Mouse (Mus musculus) ZHBTc4 (cell line): ENCODE data around the gene Dhrs13.

Source experiments
- DNase-seq: peaks from one replicate; pipeline ENCODE4 v3.0.0-alpha.2; 2011; ENCODE audit warnings: low read depth, low spot score

The Dhrs13 gene

DNA sequence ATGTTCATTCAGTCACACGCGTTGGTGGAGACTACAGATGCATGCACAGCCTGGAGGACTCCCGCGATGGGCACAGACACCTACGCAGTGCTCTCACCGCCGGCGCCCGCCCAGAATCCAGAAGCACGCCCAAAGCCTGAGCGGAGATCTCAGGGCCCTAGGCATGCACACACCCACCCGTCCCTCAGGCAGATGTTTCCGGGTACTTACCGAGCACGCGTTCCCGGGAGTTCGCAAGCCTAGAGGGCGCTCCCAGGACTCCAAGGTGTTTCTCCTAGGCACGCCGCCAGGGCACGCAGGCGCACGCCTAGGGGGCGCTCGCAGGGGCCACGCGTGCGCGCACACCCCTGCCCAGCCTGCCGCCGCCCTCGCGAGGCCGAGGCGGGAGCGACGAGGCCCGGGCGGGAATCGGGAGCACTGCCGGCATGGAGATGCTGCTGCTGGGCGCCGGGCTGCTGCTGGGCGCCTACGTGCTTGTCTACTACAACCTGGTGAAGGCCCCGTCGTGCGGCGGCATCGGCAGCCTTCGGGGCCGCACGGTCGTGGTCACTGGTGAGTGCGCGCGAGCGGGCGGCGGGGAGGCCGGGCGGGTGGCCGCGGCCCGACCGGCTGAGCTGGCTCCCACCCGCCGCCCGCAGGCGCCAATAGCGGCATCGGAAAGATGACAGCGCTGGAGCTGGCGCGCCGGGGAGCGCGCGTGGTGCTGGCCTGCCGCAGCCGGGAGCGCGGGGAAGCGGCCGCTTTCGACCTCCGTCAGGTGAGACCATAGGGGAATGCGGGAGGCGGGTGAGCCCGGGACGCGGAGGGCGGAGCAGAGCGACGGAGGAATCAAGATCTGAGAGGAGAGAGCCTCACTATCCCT lies at the start of gene Dhrs13:
TSS of gene Dhrs13 (plus strand) at position 334 of the 862 bp plus-strand sequence.
- peak; percentile 98 for DNase-seq

DNA sequence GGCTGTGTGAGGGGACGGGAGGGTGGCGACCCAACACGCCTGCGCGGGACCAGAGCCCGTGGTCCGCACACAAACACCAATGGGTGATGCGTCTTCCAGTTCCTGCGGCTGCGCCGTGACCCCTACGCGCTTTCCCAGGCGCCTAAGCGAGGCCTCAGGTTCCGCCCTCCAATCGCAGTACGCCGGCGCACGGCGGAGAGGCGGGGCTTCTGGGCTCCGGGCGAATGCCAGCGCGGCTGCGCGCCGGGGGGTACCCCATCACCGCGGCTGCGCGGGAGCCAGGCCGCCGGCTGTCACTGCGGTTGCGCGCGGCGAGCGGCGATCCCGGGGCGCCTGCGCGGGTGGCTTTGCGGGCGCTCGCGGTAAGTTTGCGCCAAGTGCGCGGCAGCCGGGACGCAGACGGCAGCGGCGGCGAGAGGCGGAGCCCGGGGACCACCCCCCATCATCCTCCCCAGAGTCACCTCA lies 49.6 kb upstream of the Dhrs13 start, which contains the start of gene Phf12:
TSS of gene Phf12 (plus strand) at position 314 of the 465 bp plus-strand sequence.
- DNase-seq, result peak; percentile 100

GRCm38 (mm10) chr11:77983191-77983936 lies 48.7 kb upstream of the Dhrs13 start:
- DNase-seq, result peak; percentile 48

DNA sequence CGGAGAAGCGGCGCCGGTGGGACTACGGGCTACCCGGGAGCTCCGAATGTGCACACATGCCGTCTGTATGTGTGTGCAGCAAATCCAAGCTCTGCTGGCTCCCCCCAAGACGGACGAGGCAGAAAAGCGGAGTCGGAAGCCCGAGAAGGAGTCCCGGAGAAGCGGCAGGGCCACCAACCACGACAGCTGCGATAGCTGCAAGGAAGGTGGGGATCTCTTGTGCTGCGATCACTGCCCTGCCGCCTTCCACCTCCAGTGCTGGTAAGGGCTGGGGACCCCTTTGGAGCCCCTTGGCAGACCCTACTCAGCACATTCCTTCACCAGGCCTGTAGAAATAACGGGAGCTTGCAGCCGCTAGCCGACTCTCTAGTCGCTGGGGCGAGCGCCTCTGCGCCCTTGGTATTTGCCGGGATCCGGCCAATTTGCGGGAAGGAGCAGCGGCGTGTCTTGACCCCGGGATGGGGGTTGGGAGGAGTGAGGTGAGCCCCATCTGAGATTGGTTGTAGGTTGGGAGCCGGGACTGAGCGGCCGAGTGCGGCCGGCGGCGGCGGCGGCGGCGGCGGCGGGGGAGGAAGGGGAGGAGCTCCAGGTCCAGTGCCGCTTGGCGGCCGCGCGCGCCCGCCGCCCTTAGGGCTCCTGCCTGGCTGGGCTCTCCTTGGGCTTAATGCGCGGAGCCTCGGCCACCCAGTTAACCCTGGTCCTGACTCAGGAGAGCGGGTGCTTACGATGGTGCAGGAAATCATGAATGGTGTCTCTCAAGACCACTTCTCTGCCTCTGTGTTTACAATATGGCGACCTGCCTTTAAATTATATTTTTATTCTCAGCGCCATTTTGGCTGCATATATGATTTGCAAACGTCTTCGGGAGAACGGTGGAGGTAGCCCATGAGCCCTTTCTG lies 47.9 kb upstream of the Dhrs13 start:
- DNase-seq, result peak; percentile 83

DNA sequence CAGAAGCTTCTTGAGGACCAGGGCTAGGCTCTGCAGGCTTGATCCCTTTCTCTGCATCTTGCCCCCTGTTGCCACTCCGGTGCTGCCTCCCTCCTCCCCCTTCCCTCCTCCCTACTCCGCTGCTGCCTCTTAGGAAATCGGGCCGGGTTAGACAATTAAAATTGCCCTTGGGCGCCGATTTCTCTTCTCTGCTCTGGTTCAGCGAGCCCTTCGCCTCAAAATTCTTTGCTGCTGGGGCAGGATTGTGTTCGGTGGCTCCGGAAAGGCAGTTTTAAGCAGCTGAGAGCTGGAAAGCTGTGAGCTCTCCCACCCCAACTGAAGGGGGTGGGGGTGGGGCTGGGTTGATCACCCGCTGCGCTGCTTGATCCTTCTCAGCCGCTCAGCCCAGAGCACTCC lies 47.2 kb upstream of the Dhrs13 start:
- peak; percentile 87 for DNase-seq

DNA sequence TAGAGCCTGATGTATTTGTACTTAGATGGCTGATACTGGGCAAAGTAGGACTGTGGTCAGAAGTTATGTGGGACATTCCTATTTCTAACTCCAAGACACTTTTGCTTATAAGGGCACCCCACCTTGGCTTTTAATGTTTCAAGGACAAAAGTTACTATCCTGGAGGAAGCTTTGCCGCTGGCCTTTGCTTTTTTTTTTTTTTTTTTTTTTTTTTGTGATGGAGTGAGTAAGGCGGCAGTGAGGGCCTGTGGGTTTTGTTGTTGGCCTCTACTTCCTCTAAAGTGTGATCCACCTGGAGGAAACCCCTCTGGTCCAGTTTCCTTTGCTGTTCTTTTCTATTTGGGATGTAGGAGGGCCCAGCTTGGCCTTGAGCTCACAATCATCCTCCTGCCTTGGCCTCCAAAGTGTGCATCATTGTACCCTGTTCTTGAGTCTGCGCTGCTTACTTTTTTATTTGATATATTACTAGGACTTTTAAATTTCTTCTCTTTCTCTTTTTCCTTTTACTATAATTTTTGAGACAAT lies 46.5 kb upstream of the Dhrs13 start:
- DNase-seq, result no peak

- no peak for DNase-seq
These were observed 42.9 kb upstream of the Dhrs13 start for GRCm38 (mm10) chr11:77989071-77989690.

DNA sequence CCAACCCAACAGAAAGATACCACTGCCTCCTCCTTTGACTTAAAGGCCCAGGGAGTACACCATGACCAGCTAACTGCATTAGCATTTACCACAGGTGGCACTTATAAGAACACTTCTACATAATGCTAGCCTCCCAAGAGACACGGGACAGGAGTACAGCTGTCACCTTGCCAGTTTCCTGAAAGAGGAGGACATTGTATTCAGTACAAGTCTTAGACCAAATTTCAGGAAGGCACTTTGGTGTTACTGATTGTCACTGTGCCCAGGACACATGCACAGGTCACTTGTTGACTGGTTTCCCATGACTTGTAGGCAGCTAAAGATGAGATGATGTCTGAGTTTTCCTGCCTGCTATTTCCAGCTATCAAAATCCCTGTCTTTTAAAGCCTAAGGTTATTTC lies 36.5 kb upstream of the Dhrs13 start:
- no peak for DNase-seq

GRCm38 (mm10) chr11:78006446-78006845 lies 25.6 kb upstream of the Dhrs13 start:
- DNase-seq, result no peak

DNA sequence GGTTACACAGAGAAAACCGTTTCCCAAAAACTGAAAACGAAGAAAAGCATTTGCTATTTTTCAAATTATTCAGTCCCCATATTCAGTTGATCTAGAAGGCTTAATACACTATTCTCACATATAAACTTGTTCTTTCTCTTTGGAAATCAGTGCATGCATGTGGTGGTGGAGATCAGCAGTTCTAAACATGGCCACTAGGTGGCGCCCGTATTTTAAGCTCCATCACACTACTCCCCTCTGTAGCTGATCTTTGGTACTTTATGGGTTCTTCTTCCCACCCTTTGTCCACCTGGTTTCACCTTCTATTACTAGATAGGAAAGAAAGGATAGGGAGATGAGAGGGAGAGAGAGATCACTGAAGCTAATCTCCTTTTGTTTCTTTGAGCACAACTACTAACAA lies 12.4 kb upstream of the Dhrs13 start:
- peak; percentile 86 for DNase-seq

DNA sequence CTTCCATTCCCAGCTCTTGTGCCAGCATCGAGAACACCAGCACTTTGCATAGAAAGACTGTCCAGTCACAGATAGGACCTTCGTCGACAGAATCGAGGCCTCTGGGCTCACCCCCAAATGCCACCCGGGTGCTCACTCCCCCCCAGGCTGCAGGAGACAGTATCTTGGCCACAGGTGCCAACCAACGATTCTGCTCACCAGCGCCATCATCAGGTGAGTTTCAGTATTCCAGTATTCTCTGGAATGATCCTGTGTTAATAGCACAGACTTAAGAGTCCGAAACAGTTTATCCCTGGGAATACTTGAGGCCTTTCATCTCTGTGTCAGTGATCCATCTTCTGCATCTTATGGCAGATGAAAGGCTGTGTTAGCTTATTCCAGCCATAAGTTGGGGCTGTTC lies 8.5 kb upstream of the Dhrs13 start:
- DNase-seq, result peak; percentile 72

- no peak for DNase-seq
These were observed 2.8 kb upstream of the Dhrs13 start for GRCm38 (mm10) chr11:78029240-78029639.

- DNase-seq, result no peak
These were observed 1.5 kb upstream of the Dhrs13 start for GRCm38 (mm10) chr11:78030600-78030999.

DNA sequence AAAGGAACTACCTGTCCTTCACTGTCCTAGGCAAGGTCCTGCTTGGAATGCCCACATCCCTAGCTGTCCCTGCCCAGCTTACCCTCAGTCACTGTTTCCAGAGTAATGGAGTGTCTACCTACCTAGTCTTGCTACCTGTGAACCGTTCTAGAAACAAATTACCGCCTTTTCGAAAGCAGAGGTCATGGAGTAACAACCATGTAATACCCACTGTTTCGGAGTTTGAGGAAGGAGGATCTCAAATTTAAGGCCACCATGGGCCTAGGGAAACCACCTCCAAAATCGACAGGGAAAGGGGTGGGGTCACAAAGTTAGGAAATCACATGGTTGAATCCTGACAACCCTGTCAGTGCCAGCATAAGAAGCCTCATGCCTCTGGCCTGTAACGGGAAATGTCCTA lies 691 bp upstream of the Dhrs13 start:
- DNase-seq, result no peak

DNA sequence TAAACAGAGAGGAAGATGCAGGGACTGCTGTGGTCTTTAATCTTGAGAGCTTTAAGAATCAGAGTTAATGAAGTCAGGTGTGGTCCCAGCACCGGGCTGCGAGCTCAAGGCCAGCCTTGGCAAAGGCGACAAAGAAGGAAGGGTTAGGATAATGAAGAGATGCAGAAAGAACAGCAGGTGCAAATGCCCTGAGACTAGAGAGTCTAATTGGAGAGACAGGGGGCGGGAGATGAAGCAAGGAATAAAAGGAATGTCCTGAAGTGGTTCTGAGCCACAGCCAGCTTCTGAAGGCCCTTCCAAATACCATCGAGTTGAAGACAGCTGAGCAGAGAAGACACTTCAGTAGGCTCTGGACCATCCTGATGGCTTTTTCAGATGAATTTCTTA lies 722 bp downstream of the Dhrs13 start:
- DNase-seq, result no peak

DNA sequence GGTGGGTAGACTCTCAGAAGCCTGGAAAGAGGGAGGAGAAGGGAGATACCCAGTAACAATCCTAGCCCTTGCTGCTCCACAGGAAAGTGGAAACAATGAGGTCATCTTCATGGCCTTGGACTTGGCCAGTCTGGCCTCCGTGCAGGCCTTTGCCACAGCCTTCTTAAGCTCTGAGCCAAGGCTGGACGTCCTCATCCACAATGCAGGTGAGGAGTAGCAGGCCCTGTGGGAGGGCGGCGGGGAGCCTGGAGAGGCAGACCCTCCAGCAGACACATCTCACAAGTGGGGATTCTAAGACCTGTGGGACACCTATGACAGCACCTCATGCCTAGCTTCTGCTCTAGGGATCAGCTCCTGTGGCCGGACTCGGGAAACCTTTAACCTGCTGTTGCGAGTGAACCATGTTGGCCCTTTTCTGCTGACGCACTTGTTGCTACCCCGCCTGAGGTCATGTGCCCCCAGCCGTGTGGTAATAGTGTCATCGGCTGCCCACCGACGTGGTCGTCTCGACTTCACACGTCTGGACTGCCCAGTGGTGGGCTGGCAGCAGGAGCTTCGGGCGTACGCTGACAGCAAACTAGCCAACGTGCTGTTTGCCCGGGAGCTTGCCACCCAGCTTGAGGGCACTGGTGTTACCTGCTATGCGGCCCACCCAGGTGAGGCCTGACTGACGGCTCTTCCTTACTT lies 2.0 kb downstream of the Dhrs13 start:
- DNase-seq, result no peak

DNA sequence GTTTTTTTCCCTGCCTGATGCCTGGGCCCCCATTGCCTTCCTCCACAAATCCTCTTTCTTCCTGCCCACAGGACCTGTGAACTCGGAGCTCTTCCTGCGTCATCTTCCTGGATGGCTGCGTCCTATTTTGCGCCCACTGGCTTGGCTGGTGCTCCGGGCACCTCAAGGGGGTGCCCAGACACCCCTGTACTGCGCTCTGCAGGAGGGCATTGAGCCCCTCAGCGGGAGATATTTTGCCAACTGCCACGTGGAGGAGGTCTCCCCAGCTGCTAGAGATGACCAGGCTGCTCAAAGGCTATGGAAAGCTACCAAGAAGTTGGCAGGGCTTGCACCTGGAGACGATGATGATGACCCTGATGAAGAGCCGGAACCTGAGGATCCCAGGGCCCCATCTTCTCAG lies 4.7 kb downstream of the Dhrs13 start:
- no peak for DNase-seq

- peak; percentile 76 for DNase-seq
These were observed 6.0 kb downstream of the Dhrs13 start, which contains the start of gene Flot2 for GRCm38 (mm10) chr11:78037831-78038752. TSS of gene Flot2 (plus strand) at chr11:78037931.

GRCm38 (mm10) chr11:78040878-78041277 lies 8.8 kb downstream of the Dhrs13 start:
- DNase-seq, result peak; percentile 52
